Mouse (Mus musculus) thymus, postnatal 36 days (tissue): ENCODE results near the gene 1110032F04Rik.
"Not testable (repeated sequence)": the region's sequence is repeated elsewhere in the genome, so short reads cannot be mapped to it uniquely, and the experiment has no call there.

Experiments
- DNase-seq, 2 experiments: peaks; one replicate each; pipeline ENCODE4 v3.0.0; 2022; ENCODE audit warnings: mixed read lengths in 2 of 2

1110032F04Rik gene

DNA sequence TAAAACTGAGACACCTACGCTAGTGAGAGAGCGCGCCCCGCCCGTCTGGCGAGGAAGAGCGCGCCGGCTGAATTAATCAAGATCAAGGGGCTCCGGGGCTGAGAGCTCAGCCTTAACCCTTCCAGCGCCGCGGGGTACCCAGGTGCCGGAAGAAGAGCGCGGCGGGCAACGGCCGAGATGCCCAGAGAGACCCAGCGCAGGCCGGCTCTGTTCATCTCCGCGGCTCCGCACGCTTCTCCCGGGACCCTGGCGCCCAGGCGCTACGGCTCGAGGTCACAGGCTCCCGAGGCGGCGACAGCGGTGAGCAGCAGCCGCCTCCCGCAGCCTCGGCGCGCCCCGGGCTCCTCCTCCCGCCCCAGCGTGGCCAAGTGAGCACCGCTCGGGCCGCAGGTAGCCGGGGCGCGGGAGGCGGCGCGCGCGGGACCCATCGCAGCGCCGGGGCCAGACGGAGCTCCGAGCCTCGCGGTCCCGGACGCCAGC is at the start of gene 1110032F04Rik:
1110032F04Rik (plus strand) TSS at position 376 of the 480 bp plus-strand sequence.
- peak in 1 of 2 experiments; percentile 58 for DNase-seq

DNA sequence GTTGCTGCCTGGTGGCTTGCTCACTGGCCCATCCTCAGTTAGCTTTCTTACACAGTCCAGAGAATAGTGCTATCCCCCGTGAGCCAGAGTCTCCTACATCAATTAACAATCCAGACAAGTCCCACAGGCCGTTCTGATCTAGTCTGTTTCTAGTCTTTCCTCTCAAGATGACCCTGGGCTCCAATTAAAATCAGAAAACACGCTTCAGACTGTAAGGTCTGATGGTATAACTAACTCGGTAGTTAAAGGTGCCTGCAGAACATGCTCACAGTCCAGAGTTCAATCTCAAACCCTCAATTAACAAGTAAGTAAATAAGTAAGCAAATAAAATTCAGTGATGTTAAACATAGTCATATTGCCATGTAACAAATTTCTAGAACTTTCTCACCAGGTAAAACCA is 48.0 kb upstream of the 1110032F04Rik start:
- no peak for DNase-seq

- DNase-seq: no peak
Observed at GRCm38 (mm10) chr3:68821926-68822341, 47.5 kb upstream of the 1110032F04Rik start.

DNA sequence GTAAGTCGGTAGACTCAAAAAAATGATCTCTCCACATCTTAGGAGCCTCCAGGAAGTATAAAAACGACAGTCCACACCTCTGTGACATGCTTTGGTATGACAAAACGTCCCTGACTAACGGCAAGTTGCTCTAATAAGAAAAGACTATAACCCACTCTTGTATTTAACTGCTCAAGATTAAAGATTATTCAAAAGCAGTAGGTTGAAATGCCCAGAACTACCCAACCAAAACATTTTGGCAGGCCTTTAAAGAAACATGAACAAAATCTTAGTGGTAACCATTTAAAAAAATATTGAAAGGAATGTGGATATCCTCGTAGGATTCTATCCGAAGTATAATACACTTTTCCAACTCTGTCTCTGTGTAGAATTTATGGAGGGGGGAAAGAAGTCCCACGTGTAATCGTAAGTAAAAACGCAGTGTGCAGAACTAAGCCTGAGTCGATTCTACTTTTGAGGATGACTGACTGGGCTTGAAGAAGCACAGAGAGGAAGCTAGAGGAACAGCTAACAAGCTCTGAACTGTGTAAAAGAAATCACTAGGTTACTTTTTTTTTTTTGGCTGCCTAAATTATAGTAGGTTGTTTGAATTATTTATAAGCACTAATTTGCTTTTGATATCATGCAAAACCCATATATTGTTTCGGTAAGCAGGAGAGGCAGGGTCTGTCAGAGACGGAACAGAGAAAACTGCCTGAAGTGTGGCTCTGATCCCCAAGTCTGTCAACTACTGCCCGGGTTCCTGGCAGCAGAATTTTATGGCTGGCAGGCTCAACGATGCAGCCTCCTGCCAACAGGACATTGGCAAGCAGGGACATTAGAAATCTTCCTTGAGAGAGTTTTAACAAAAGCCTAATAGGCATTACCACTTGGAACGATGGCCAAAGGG is 45.3 kb upstream of the 1110032F04Rik start:
- DNase-seq: no peak

DNA sequence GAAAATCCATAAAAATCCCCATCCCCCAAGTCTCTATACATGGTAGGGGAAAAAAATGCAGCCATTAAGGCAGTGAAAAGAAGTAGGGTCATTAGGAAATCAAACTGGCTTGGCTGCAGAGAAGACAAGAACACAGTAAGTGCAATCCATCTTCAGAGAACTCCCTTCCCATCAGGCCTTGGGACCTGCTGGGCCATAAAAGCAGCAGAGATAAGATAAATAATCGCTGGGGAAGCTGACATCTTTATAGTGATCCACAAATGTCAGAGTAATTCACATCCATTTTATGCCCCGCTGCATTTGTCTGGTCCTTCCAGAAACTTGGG is 44.7 kb upstream of the 1110032F04Rik start:
- no peak for DNase-seq

- DNase-seq: no peak
Observed at GRCm38 (mm10) chr3:68825151-68825550, 44.2 kb upstream of the 1110032F04Rik start.

DNA sequence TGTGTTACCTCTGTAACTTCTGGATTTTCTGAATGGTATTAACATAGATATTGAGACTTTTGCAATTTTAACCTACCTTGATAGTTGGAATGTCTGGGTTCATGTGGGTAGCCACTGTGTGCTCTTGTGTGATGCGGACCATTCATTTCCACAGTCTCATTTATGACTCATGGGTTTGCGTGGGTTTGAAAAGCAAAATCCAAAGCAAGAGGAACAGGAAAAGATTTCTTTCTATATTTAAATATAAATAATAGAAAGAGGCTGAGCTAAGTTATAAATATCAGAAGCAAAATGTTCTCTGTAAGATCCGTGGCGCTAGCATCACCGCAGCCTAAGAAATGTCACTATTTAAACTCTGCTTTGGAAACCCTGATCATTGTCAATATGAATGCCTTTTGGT is 41.7 kb upstream of the 1110032F04Rik start:
- no peak for DNase-seq

GRCm38 (mm10) chr3:68829944-68830343 is 39.4 kb upstream of the 1110032F04Rik start:
- DNase-seq: no peak

- no peak for DNase-seq
Observed at GRCm38 (mm10) chr3:68836857-68837499, 32.4 kb upstream of the 1110032F04Rik start.

DNA sequence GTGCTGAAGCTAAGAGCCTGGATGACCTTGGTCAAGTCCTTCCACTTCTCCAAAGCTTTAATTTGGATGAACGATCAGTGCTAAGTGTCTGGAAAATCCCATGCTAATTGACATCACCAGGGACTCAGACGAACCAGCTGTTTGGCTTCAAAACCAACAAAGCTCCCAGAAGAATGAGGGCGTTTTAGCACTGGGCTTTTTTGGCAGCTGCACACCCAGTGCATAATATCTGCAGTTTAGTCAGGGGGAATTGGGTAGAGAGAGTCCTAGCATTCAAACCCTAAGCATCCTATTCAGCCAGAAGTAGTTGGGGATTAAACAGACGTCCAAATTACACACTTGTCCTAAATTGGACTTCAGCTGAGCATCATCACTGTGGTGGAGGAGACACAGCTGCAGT is 29.2 kb upstream of the 1110032F04Rik start:
- DNase-seq: no peak

- no peak for DNase-seq
Observed at GRCm38 (mm10) chr3:68844025-68844424, 25.4 kb upstream of the 1110032F04Rik start.

- DNase-seq: no peak
Observed at GRCm38 (mm10) chr3:68848323-68848722, 21.1 kb upstream of the 1110032F04Rik start.

GRCm38 (mm10) chr3:68852414-68852813 is 17.0 kb upstream of the 1110032F04Rik start:
- no peak for DNase-seq

DNA sequence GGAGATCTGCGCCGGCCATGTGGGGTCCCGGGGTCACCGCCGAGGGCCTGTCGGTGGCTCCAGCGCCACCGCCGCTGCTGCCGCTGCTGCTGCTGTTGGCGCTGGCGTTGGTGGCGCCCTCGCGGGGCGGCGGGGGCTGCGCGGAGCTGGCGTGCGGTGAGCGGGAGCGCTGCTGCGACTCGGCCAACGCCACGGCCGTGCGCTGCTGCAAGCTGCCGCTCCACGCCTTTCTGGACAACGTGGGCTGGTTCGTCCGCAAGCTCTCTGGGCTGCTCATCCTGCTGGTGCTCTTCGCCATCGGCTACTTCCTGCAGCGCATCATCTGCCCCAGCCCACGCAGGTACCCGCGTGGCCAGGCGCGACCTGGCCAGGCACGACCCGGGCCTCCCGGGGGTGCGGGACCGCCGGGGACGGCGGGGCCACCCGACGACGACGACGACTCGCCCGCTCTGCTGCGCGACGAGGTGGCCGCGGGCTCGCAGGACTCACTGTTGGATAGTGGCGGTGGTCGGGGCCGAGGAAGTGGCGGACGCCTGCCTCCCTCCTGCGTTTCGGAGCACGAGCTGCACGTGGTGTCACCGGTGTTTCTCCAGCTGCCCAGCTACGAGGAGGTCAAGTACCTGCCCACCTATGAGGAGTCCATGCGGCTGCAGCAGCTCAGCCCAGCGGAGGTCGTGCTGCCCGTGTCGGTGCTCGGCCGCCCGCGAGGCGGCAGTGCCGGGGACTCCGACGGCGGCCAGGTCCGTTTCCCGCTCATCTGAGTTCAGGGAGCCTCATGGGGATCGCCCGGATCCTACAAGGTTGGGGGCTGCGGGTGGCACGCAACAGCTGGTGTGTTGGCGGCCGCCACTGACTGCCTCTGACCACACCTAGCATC is 543 bp downstream of the 1110032F04Rik start:
- DNase-seq: peak; percentile 53 to 56

GRCm38 (mm10) chr3:68870568-68870950 is 1.2 kb downstream of the 1110032F04Rik start:
- peak in 1 of 2 experiments; percentile 2 for DNase-seq

DNA sequence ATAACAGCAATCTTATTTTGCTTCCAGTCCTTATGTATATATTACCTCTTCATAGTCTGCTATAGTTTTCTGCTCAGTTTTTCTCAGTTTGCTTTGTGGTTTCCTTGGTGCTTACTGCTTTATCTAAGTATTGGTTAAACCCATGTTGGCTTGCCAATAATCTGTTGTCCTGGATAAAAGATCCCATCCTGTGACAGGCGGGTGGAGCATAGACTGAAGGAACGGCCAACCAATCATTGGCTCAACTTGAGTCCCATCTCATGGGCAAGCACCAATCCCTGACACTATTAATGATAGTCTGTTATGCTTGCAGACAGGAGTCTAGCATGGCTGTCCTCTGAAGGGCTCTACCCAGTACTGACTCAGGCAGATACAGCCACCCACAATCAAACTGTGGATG is 4.7 kb downstream of the 1110032F04Rik start:
- DNase-seq: no peak

DNA sequence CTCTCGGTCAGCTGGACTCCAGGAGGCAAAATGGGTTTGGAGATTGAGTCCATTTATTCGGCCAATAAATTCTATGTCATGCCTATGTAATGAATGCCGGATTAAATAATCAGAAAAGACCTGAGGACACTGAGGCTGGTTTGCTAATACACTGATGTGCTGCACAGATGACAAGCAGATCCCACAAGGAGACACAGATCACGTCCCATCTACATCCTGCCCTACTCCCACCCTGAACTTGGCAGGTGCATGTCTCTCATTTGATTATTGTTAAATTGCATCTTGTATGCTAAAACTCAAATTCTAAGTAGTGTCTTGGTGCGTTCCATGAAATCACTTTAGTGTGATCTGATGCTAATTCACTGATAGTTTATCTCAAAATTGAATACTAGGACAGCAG is 17.5 kb downstream of the 1110032F04Rik start:
- DNase-seq: no peak

- DNase-seq: no peak
Observed at GRCm38 (mm10) chr3:68895426-68895825, 26.0 kb downstream of the 1110032F04Rik start.

DNA sequence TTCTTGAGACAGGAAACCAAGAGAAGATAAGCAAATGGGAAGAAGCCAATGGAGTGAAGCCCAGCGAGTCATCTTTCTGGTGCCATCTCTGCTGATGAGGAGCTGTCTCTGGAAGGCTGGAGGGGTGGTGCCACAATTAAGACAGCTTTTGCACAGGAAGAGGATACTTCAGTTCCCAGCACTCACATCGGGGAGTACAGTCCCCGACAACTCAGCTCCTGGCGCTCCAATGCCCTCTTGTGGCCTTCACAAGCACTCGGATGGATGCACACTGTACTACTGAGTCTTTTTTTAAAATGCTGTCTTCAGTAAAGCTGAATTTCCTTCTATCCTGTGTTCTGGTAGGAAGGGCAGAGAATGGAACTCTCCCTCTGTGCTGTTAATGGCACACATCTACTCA is 27.8 kb downstream of the 1110032F04Rik start:
- DNase-seq: no peak

DNA sequence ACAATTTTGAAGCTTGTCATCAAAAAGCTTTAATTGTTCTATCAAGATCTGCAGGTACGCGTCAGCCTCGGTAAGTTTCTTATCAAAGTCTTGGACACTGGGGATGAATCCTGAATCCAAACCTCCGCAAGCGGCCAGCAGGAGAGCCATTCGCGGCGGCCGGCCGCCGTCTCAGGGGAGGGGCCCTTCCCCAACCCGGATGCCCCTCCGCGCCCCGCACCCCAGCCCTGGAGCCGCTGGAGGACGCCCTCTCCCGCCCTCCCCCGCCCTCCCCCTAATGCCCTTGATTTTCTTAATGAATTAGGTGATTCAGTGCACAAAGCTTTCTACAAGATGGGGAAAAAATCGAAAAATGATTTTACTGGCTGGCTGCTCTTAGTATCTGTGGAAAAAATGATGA is 33.2 kb downstream of the 1110032F04Rik start:
- not testable (repeated sequence) for DNase-seq

GRCm38 (mm10) chr3:68904902-68905778 is 35.8 kb downstream of the 1110032F04Rik start:
- DNase-seq: no peak

DNA sequence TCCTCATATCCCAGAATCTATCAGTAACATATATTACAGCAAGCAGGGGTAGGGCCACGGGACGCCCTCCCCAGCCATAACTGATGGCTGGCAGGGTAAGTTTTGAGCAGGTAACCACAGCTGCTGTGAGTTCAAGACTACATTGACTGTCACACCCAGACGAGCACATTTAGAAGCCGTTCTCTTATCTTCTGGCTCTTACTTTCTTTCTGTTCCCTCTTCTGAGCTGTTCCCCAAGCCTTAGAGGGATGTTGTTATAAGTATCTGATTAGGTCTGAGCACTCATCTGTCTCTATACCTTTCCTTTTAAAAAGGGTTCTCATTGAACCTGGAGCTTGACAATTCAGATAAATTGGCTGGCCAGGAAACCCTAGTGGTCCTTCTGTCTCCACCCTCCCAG is 38.1 kb downstream of the 1110032F04Rik start:
- no peak for DNase-seq
